Mouse (Mus musculus) spleen, postnatal 4 days (tissue): ENCODE measurements at regions not wholly inside any gene's neighbourhood (a gene's known extent, or its start where the extent isn't known, plus 50 kb on each side); places are given as distances from the start of the nearest gene placed in this dataset.
A peak's percentile ranks its signal among the peaks of the same experiment; 100 is the strongest.

ENCODE experiments used
- DNase-seq, 2 experiments: peaks; one replicate each; pipeline ENCODE4 v3.0.0; 2022; ENCODE audit warnings: low spot score in 2 of 2

DNA sequence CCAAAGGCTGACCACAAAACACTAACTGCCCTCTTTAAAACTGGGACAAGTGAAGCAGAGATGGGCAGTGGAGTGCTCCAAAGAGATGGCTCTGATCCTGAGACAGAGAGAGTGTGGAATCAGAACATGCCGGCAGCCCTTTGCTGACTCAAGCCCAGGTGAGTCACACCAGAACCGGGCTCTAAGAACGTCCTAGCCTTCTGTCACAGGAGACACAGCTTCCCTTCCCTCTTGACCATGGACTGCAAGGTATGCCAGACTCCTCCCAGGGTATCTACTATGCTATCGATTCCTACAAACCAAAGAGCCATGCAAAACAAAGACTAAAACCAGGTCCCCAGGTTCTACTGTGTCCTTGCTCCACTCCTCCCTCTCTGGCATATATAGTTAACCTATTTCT, 98.0 kb downstream of the Dhx15 start:
- no peak for DNase-seq

DNA sequence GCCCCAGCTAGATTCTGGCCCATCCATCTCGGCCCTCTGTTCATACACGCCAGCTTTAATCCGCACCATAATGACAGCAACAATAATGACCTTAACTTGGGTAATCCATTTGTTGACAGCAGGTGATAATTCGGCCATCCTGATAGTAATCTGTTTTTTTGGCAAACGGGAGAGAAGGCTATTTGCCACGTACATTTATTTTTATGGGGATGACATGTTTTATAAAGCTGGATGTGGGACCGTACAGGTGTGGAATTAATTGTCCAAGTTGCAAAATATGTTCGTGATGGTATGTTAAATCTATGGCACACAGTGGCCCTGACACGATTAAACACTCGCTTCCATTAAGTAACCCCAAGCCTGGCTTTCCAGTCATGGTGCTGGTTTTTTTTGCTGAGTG, 102.2 kb downstream of the Dhx15 start:
- no peak for DNase-seq

DNA sequence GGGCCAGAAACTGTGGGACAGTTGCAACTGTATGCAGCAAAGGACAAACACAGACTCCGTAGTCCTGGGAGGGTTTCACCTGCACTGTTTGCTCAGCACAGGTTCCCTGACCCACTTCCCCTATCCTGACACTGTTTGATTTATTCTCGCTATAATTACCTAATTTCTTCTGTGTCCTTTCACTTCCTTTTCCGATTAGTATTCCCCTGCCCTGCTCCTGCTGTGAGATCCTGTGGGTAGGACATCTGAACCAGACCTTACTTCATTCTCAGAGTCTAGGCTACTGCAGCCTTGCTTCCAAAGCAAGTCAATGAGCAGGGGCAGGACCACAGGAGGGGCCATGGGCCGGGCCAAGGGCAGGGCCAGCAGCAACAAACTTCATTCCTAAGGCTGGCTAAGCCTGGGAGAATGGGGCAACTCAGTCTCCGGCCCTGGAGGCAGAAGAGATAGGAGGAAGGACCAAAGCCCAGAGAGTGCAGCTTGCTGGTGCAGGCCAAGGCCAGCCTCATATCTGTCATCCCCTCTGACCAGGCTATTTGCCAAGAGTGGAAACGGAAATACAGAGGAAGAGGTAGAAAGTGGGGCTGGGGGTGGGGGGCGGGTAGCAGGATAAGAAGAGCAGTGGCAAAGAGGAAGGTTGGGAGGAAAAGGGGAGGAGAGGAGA, 103.4 kb downstream of the Dhx15 start:
- no peak for DNase-seq

DNA sequence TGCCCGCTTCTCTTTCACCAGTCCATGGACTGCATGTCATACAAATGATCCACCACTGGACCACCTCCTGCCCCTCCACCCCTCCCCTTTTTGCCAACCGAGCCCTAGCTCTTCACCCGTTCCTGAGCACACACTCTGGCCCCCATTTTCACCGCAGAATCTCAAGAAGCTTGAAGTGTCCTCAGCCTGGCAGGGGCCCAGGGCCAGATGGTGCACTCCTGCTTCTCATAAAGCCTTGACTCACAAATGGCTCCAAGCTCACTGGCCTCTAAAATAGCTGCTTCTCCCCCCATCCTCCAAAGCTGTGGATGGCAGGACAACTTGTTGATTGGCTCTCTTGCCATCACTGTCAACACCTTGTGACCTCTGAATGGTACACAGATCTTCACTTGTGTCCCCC, 110.0 kb downstream of the Dhx15 start:
- DNase-seq, result no peak

DNA sequence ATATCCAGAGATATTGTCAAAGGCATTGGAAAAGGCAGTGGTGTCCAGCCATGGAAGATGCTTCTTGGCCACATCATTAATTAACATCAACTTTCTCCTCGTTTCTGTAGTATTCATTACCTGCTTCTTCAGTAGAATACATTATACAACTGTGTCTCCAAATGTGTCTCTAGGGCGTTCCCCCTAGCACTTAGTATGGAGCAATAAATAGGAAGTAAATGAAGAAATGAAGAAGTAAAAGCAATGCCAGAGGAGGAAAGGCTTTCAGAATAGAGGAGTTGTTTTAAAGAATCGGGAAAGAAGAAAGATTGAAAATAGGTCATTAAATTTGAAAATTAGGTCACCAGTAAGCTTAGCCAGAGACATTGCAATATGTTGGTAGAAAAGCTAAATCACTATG, 112.6 kb downstream of the Dhx15 start:
- DNase-seq, result no peak

DNA sequence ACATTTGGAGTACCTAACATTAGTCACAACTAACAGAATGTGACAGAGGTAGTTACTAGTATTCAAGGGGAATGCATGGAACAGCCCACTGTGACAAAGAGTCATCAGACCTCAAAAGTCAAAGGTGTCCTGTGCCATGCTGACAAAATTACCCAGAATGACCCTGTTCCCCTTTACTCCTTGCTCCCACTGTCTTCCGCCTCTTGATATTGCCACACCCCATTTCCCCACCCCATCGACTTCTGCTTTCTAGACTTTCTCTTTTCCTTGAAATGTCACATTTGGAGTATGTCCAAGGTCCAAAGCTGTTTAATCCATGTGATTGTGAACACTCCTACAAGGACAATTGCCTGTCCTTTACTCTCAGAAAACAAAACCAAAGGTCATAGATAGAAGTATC, 115.2 kb downstream of the Dhx15 start:
- no peak for DNase-seq

DNA sequence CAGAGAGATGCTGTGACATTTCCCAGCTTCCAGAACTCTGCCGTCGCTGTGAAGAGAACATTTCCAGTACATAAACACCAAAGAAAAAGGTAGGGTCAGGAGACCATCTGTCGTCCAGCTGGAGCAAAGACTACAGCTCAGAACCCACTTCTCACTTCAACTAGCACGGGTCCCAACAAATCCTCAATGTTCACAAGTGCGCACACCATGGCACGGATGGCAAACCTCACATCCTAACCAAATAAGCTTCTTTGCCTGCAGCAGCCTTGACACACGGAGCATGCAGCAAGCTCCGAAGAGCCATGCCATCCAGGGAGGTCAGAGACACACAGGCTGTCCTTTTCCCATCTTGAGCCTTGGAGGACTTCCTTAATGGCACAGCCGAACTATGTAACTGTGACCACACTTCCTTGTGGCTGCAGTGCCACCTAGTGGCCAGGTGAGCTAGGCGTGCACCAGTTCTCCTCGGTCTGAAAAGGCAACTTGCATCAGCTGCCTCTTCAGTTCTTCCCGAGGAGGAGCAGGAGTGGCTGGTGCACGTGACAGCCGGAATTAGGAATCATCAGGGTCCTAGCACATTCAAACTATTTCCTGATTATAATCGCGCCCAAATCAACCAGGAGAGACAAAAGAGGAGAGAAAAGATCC, 125.4 kb downstream of the Dhx15 start:
- DNase-seq, result peak; percentile 64 to 89

DNA sequence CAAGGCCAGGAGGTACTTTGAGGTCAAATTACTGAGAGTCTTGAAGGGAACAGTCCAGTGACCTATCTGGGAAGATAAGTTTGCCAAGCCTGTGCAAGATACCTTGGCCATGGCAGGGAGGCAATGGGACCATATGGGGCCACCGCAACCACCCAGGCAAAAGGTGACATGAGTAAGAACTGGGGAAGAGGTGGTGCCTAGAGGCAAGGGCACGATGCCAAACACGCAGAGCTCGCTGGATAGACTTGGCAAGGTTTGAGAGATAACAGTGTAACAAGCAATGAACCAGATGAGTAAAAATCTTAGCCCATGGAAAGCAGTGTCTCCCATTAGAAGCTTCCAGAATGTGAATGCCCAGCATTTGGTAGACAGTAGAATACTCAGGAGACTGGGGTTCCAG, 128.1 kb downstream of the Dhx15 start:
- no peak for DNase-seq

DNA sequence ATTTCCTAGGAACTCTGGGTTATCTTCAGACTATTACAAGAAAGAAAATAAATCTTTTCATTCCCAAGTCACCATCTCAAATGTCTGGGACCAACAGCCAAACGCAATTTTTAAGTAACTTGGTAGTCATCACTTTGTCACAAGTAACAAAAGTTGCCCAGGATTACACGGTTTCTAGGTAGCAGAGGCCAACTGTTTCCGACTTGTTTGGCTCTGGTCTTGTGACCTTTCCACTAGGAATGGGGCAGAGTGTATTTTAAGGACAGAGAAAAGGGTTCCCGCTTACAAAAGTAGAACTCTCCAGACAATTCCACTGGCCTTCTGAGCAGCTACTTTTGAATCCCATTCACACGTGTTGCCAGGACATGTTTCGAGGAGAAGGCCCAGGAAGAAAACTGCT, 129.1 kb downstream of the Dhx15 start:
- DNase-seq, result no peak

DNA sequence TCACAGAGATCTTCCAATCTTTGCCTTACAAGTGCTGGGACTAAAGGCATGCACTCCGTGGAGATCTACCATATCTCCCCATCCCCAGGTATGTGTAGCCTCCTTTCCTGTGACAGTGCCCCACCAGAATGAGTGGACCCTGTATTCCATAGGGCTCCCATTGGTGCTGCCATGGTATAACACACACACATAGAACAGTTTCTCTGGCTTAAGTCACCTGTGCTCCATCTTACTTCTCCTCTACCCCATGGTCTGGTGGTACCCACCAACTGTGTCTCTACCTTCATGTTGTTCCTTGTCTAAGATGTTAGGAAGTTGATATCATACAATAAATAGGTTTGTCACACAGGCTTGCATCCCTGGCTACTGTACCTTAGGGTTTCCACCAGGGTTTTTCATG, 133.1 kb downstream of the Dhx15 start:
- no peak for DNase-seq

DNA sequence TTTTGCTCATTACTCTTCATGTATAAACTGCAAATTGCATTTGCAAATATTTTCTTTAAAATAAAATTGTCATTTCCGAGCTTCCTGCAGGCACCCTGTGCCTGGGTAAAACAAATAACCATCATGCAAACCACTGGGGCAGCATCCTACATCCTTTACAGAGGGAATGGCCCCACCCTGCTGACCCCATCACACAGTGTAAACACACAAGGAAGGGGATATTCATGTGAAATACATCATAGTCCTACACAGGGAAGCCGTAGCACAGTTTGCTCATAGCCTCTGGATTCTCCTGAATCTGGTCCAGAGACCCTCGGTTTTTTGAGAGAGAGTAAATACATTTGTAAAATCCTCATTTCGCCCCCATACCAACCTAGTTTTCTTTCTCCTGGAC, 138.2 kb downstream of the Dhx15 start:
- DNase-seq, result no peak

DNA sequence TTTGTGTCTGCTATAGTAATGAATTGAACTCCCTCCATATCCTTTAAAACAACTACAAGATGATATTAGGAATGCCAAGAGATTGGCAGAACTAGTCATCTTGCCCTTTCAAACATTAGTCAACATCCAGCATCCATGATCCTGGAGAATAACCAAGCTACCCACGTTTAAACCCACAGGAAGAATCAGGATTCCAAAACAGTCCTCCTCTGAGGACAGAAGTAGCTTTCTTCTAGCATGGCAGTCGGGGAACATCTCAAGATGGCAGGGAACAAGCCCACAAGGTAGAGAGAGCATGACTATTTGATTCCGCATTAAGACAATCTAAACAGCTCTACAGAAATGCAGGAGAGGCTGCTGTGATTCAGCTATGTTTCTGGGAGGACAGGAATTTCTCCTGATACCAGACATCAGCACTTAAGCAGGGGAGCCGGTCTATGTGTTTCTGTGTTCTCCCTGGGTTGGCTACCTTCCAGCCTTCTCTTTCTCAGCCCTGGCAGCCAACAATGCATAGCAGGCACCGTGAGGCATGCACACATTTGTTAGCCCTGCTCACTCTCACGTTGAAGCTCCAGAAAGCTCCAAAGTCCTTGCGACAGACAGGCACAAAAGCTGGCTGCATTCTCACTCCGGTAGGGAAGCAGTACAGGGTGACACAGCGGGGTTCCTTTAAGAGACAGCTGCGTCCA, 138.8 kb downstream of the Dhx15 start:
- no peak for DNase-seq

DNA sequence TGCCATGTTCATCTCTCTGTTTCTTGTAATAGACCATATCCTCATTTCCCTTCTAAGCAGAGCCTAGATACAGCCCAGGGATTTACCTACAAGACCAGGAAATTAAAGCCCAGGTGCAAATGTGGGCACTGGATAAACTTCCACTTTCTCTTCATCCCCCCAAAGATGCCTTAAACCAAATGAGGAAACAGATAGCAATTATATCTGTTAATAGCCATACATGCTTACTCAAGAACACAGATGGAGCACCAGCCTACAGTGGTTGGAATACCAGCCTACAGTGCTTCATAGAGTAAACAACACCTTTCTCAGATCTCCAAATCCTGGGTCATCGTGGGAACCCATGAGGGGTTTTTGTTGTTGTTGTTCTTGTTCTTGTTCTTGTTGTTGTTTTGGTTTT, 141.5 kb downstream of the Dhx15 start:
- no peak for DNase-seq

DNA sequence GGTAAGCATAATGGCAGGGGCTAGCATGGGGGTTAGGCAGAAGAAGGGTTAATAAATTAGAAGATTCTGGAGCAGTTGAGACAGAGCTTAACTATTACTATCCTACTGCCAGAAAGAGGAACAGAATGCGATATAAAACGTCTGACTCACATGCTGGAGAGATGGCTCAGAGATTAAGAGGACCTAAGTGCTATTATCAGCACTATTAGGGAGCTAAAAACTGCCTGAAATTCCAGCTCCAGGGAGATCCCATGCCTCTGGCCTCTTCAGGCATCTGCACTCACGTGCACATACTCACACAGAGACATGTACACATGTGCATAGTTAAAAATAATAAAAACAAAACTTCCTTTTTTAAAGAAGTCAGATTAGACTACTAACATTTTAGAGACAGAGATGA, 143.6 kb downstream of the Dhx15 start:
- no peak for DNase-seq

DNA sequence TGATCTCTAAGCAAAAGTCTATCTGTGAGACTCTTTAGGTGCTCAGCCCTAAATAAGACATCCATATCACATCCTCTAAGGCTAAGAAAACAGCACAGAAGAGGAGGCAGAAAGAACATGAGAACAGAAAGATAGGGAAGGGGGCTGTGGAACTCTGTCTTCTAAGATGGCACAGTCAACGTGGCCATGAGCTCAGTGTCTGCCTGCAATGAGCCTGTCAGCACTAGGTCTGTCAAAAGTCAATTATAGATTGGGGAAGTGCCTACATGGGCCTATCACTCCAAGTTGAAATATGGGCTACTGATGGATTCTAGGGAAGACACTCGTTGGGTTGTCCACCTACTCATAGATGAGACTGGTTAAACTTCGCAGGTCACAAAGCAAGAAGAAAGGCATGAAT, 146.2 kb downstream of the Dhx15 start:
- DNase-seq, result no peak

DNA sequence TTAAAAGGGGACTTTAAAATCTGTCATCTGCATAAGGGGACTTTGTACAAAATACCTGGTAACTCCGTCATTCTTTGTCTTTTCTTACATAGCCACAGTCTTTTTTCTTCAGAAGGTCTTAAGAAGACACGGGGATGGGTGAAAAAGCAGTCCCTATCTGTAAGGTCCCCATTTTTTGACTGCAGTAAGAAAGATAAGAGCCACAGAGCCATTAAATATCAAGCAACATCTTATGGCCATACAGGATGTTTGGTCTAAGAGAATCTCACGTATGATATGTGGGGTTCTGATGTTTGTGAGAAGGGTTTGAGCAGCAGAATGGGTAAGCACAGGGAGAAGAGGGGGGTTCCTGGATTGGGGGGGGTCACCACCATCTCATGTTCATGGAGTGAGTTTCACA, 148.9 kb downstream of the Dhx15 start:
- DNase-seq, result no peak

DNA sequence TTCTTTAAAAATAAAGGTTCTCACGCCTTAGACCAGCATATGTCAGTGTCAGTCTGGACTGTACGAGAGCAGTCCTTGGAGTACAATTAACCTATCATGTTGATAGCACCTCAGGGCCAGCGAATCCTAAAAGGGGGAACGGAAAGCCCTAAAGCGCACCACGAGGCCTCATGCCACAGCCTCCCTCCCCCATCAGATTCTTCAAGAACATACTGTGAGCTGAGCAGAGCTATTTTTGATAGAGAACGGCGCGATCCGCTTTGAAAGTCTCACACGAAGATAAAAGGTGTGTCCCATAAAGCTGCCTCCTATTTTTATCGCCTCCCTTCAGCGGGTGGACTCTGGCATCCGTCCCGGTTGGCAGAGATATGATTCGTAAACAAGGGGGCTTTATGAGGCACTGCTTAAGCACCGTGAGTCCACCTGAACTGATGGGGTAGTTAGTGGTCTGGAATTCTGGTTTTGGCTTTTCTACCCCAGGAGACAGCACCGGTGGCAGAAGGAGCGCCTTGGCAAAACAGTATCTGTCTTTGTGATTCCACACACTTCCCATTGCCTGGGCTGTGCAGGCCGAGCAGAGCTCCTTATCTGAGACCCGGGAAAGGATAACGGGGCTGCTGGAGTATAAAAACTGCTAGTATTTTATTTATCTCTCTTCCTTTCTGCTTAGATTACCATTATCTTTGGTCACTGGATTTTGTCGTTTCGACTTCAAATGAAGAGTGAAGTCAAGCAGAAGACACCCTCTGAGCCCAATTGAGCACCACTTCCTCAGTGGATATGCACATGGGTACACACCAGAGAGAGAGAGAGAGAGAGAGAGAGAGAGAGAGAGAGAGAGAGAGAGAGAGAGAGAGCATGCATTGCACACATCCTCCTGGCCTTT, 149.6 kb downstream of the Dhx15 start:
- peak in 1 of 2 experiments; percentile 33 for DNase-seq

DNA sequence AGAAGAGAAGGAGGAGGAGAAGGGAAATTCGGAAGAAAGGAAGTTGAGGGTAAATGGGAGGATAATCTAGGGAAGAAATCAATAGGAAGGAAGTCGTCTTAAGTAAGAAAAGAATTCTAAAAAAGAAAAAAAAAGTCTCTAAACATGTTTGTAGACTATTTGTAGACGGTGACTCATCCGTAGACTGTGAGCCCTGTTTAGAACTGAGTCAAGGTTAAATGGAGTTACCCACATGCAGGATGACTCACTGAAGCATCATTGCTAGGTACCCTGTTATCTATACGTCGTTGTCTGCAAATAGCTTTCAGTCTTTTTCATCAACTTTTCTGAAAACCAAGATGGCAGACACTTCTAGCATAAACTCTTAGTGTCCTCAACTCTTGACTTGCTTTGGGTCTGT, 155.0 kb downstream of the Dhx15 start:
- DNase-seq, result no peak

DNA sequence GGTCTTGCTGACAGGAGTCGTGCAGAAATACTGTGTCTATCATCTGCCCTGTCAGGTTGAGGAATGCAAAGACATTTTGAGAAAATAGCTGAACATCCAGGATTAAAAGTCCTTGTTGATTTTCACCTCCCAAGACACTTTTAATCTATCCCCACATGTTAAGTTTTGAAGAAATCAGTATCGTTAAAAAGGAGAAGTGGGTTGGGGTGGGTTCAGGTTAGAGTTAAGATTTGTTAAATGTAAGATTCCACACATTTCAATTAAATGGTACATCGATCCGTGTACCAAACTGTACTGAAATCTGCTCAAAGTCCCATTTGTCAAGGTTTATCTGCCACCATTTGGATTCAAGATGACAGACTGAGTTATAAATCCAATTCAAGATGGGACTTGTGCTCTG, 162.8 kb downstream of the Dhx15 start:
- DNase-seq, result no peak

DNA sequence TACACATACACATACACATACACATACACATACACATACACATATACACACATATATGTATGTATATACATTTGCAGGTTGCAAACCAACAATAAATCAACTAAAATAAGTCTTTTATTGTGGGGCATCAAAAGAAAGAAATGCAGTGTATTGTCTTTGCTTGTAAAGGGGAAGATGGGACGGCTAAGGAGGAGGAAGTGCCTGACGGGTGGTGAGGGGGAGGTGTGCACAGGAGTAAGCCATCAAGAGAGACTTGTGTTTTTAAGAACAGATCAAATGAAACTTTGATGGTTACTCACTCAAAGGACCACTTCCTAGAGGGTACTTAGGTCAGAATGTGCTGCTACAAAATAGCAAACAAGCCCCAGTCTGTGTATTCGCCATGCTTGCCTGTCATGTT, 164.2 kb downstream of the Dhx15 start:
- no peak for DNase-seq

DNA sequence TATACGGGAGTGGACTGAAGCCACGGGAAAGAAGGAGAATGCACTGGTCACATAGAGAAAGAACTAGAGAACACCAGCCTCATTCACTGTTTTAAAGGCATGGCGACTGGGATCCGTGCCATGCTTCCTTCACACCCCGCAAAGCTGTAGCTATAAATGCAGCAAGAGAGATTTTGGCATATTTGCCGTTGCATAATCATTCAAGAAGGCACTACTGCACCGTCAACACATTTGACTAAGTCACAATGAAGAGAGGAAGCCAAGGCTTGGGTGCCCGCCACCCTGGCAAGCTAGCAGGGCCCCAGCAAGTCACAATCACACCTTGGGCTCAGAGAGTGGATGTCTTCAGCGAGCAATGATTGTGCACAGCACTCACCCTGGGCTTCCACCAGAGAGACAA, 167.1 kb downstream of the Dhx15 start:
- no peak for DNase-seq

DNA sequence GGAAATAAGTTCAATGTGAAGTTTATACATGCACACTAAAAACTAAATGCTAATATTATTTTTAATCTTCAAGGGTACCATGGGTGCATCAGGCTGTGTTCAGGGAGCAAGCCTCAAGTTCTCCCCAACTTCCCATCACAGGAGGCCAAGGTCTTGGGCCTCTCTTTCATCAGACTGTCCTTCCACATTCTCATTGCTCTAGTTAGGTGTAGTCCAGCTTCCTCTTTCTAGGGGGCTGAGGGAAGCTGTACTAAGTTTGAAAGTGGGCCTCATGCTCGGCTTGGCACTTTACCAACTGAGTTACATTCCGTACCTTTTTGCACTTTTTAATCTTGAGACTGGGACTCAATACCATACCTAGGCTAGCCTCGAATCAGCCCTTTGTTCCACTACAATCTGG, 173.3 kb downstream of the Dhx15 start:
- no peak for DNase-seq
